Mouse (Mus musculus) limb, embryonic 12.5 days (tissue): ENCODE data around the gene Pou2f3. TPM values are rescaled to one million over a fixed set of nuclear protein-coding genes. Genes with fewer than 3 reads are reported as not detected.

Experiments
- ATAC-seq: fragments of 200-750 bp; cut with Nextera tagmentation; 2 replicates; pipeline ENCODE4 v1.8.0; 2017; ENCODE audit warnings: low read depth, moderate TSS enrichment; ENCODE audit not compliant: insufficient number of reproducible peaks, insufficient read depth, low FRiP score, low TSS enrichment
- H3K27ac ChIP-seq: fragments of 300-500 bp; sonication (generic); 2 replicates; pipeline ENCODE4 v1.5.1; 2016; ENCODE audit warnings: mild to moderate bottlenecking, moderate library complexity
- H3K27me3 ChIP-seq: fragments of 300-500 bp; sonication (generic); 2 replicates; pipeline ENCODE4 v1.6.1; 2016; ENCODE audit warnings: mild to moderate bottlenecking, moderate library complexity
- H3K36me3 ChIP-seq: fragments of 300-500 bp; sonication (generic); 2 replicates; pipeline ENCODE4 v1.6.1; 2016; ENCODE audit warnings: mild to moderate bottlenecking, moderate library complexity
- H3K4me1 ChIP-seq: fragments of 300-500 bp; sonication (generic); replicated peaks from 2 replicates; pipeline ENCODE4 v1.6.1; 2016
- H3K4me2 ChIP-seq: fragments of 300-500 bp; sonication (generic); 2 replicates; pipeline ENCODE4 v1.6.1; 2016; ENCODE audit warnings: mild to moderate bottlenecking, moderate library complexity
- H3K4me3 ChIP-seq: fragments of 300-500 bp; sonication (generic); replicated peaks from 2 replicates; pipeline ENCODE4 v1.5.1; 2016; ENCODE audit warnings: mild to moderate bottlenecking
- H3K9ac ChIP-seq: fragments of 300-500 bp; sonication (generic); replicated peaks from 2 replicates; pipeline ENCODE4 v1.6.1; 2016; ENCODE audit warnings: mild to moderate bottlenecking, moderate library complexity
- H3K9me3 ChIP-seq: fragments of 300-500 bp; sonication (generic); 2 replicates; pipeline ENCODE4 v1.6.1; 2016; ENCODE audit warnings: mild to moderate bottlenecking, moderate library complexity
- WGBS: fragments of 180-500 bp; shearing (Covaris S2); methylation state at CpG from one replicate; pipeline ENCODE4 v1.1.7; 2016; 5-methylcytosine and 5-hydroxymethylcytosine counted together
- polyA plus RNA-seq: library from polyadenylated mRNA; unstranded; fragments of >200 nt; fragmentation: Nextera tagmentation; extraction: Ambion mirVana; gene quantifications from 2 replicates; pipeline ENCODE4 v1.2.1, GENCODE M21; 2016

Gene Pou2f3
- polyA plus RNA-seq, 1 experiment from 2014 or later, result not detected

- WGBS, result 88% methylated on average over 6 of the region's 6 CpGs
- ATAC-seq, result no peak
These were observed 54.2 kb downstream of the Pou2f3 start for GRCm38 (mm10) chr9:43155960-43156359.

DNA sequence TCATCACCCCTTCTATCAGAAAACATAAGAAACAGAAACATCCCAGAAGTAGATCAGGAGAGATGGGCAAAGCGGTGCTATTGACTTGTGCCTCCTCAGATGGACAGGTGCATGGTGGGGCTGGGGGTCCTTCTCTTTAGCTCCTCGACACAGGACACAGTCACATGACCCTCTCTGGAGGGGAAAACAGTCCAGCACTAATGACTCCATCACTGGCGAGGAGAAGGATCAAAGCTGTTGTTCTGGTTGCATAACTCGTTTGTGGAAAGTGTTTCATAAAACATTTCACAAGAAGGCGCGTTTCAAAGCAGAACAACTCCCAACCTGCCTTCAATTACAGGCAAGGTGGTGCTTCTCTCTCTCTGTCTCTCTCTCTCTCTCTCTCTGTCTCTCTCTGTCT is 58.4 kb downstream of the Pou2f3 start:
- H3K4me2 ChIP-seq, result no peak overlapping the region
- no peak for ATAC-seq
- H3K36me3 ChIP-seq, result no peaks in the 10 kb centered on the region
- 47% methylated on average over 6 of the region's 6 CpGs for WGBS
- no peaks in the 10 kb centered on the region for H3K4me1 ChIP-seq
- peaks cover 4% of the 10 kb centered on the region; the same call in 1 of the 2 replicates for H3K27me3 ChIP-seq
- H3K9me3 ChIP-seq, result no peaks in the 10 kb centered on the region
- no peak overlapping the region for H3K27ac ChIP-seq
- H3K4me3 ChIP-seq, result no peak overlapping the region
- no peak overlapping the region for H3K9ac ChIP-seq

More at GRCm38 (mm10) chr9:43155960-43156359, 54.2 kb downstream of the Pou2f3 start:
- no peaks in the 10 kb centered on the region for H3K4me1 ChIP-seq
- no peaks in the 10 kb centered on the region for H3K36me3 ChIP-seq
- H3K4me3 ChIP-seq, result no peak overlapping the region
- no peak overlapping the region for H3K27ac ChIP-seq
- no peak overlapping the region for H3K4me2 ChIP-seq
- H3K27me3 ChIP-seq, result peaks cover 4% of the 10 kb centered on the region; the same call in 1 of the 2 replicates
- no peaks in the 10 kb centered on the region for H3K9me3 ChIP-seq
- H3K9ac ChIP-seq, result no peak overlapping the region

DNA sequence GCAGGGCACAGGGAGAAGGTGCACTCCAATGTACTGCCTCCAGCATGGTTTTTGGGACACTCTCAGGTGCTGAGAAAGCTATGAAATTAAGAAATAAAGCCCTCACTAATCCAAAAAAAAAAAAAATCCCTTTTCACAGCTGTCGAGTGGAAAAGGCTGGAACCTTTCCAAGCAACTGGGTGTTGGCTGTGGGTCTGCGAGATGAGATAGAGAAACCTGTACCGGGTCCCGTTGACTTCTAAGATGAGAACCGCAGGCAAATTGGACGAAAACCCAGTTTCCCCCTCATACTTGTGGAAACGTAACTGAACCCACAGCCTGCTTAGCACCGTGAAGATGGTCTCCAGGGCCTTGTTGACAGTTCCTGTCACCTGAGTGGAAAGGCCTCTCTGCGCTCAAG is 59.2 kb downstream of the Pou2f3 start:
- Histone ChIP-seq H3K4me1 (no peaks in the 10 kb centered on the region), H3K36me3 (no peaks in the 10 kb centered on the region), H3K27ac (no peak overlapping the region), H3K27me3 (0 out of 2 replicates have a peak, but pooled peaks cover 4% of the 10 kb centered on the region), H3K4me3 (no peak overlapping the region), H3K9ac (no peak overlapping the region), H3K9me3 (no peaks in the 10 kb centered on the region), H3K4me2 (no peak overlapping the region)
- WGBS, result 81% methylated on average over 9 of the region's 9 CpGs
- ATAC-seq, result no peak

- Histone ChIP-seq H3K27ac (no peak overlapping the region), H3K9me3 (no peaks in the 10 kb centered on the region), H3K27me3 (0 out of 2 replicates have a peak, but pooled peaks cover 4% of the 10 kb centered on the region), H3K4me3 (no peak overlapping the region), H3K36me3 (no peaks in the 10 kb centered on the region), H3K9ac (no peak overlapping the region), H3K4me1 (no peaks in the 10 kb centered on the region), H3K4me2 (no peak overlapping the region)
- no peak for ATAC-seq
- 40% methylated on average over 10 of the region's 10 CpGs for WGBS
These were observed 60.1 kb downstream of the Pou2f3 start for GRCm38 (mm10) chr9:43150075-43150474.

GRCm38 (mm10) chr9:43149498-43149897 is 60.7 kb downstream of the Pou2f3 start:
- no peak overlapping the region for H3K4me3 ChIP-seq
- WGBS, result 81% methylated on average over 3 of the region's 3 CpGs
- no peak overlapping the region for H3K9ac ChIP-seq
- H3K4me1 ChIP-seq, result no peaks in the 10 kb centered on the region
- 0 out of 2 replicates have a peak, but pooled peaks cover 4% of the 10 kb centered on the region for H3K27me3 ChIP-seq
- no peak overlapping the region for H3K4me2 ChIP-seq
- no peak overlapping the region for H3K27ac ChIP-seq
- no peak for ATAC-seq
- H3K36me3 ChIP-seq, result no peaks in the 10 kb centered on the region
- H3K9me3 ChIP-seq, result no peaks in the 10 kb centered on the region

GRCm38 (mm10) chr9:43145196-43145595 is 65.0 kb downstream of the Pou2f3 start:
- no peaks in the 10 kb centered on the region for H3K36me3 ChIP-seq

GRCm38 (mm10) chr9:43144206-43144810 is 65.9 kb downstream of the Pou2f3 start:
- Histone ChIP-seq H3K9me3 (no peaks in the 10 kb centered on the region), H3K9ac (no peak overlapping the region), H3K36me3 (no peaks in the 10 kb centered on the region), H3K4me2 (no peak overlapping the region), H3K27me3 (no peaks in the 10 kb centered on the region), H3K4me3 (no peak overlapping the region), H3K4me1 (no peaks in the 10 kb centered on the region), H3K27ac (no peak overlapping the region)
- no peak for ATAC-seq
- 78% methylated on average over 12 of the region's 12 CpGs for WGBS

More at GRCm38 (mm10) chr9:43145196-43145595, 65.0 kb downstream of the Pou2f3 start:
- Histone ChIP-seq H3K9me3 (no peaks in the 10 kb centered on the region), H3K4me3 (no peak overlapping the region), H3K4me2 (no peak overlapping the region), H3K4me1 (no peaks in the 10 kb centered on the region), H3K27me3 (no peaks in the 10 kb centered on the region), H3K27ac (no peak overlapping the region), H3K9ac (no peak overlapping the region)
- no peak for ATAC-seq
- 82% methylated on average over 4 of the region's 4 CpGs for whole genome bisulfite sequencing

- no peak overlapping the region for H3K27ac ChIP-seq
- H3K4me2 ChIP-seq, result no peak overlapping the region
- no peaks in the 10 kb centered on the region; the same call in 1 of the 2 replicates for H3K27me3 ChIP-seq
- 7% methylated on average over 4 of the region's 4 CpGs for WGBS
- no peak for ATAC-seq
- no peaks in the 10 kb centered on the region for H3K36me3 ChIP-seq
- no peak overlapping the region for H3K4me3 ChIP-seq
- H3K9ac ChIP-seq, result no peak overlapping the region
- H3K9me3 ChIP-seq, result no peaks in the 10 kb centered on the region
- H3K4me1 ChIP-seq, result no peaks in the 10 kb centered on the region
These were observed 68.3 kb downstream of the Pou2f3 start for GRCm38 (mm10) chr9:43141839-43142238.

GRCm38 (mm10) chr9:43133525-43133924 is 76.6 kb downstream of the Pou2f3 start:
- Histone ChIP-seq H3K4me1 (peaks cover 14% of the 10 kb centered on the region; the same call in 1 of the 2 replicates), H3K27me3 (peaks cover 4% of the 10 kb centered on the region; the same call in 1 of the 2 replicates), H3K9ac (no peak overlapping the region), H3K4me3 (no peak overlapping the region), H3K36me3 (no peaks in the 10 kb centered on the region), H3K4me2 (no peak overlapping the region), H3K9me3 (no peaks in the 10 kb centered on the region), H3K27ac (no peak overlapping the region)
- ATAC-seq, result no peak
- WGBS, result 80% methylated on average over 3 of the region's 3 CpGs

DNA sequence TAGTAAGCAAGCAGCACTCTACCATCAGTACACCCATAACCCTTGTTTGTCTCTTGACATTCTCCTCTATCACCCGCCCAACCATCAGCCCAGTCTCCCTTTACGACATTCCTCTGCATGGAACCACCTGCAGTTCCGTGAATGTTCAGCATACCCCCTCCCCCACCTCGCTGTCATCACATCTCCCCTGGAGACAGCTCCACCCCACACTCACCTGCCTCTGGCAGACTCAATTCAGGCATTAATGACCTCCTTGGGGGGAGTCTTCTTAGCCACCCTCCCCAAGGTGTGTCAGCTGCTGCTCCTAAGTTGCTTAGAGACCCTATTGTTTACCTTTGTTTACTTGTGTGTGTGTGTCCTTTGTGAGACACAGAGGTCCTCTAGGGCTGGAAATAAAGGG is 77.8 kb downstream of the Pou2f3 start:
- H3K4me3 ChIP-seq, result no peak overlapping the region
- H3K36me3 ChIP-seq, result no peaks in the 10 kb centered on the region
- no peaks in the 10 kb centered on the region for H3K9me3 ChIP-seq
- no peak overlapping the region for H3K9ac ChIP-seq
- no peak overlapping the region for H3K27ac ChIP-seq
- WGBS, result 17% methylated on average over 4 of the region's 4 CpGs
- peaks cover 14% of the 10 kb centered on the region; the same call in 1 of the 2 replicates for H3K4me1 ChIP-seq
- no peak for ATAC-seq
- 0 out of 2 replicates have a peak, but pooled peaks cover 4% of the 10 kb centered on the region for H3K27me3 ChIP-seq
- H3K4me2 ChIP-seq, result no peak overlapping the region

- 0 out of 2 replicates have a peak, but pooled peaks cover 4% of the 10 kb centered on the region for H3K27me3 ChIP-seq
- no peak overlapping the region for H3K27ac ChIP-seq
- no peak overlapping the region for H3K4me2 ChIP-seq
- H3K4me3 ChIP-seq, result no peak overlapping the region
- H3K9ac ChIP-seq, result no peak overlapping the region
- no peaks in the 10 kb centered on the region for H3K9me3 ChIP-seq
- ATAC-seq, result no peak
- H3K4me1 ChIP-seq, result peaks cover 14% of the 10 kb centered on the region; the same call in 1 of the 2 replicates
- 80% methylated on average over 5 of the region's 5 CpGs for WGBS
- H3K36me3 ChIP-seq, result no peaks in the 10 kb centered on the region
These were observed 78.2 kb downstream of the Pou2f3 start for GRCm38 (mm10) chr9:43131940-43132339.

DNA sequence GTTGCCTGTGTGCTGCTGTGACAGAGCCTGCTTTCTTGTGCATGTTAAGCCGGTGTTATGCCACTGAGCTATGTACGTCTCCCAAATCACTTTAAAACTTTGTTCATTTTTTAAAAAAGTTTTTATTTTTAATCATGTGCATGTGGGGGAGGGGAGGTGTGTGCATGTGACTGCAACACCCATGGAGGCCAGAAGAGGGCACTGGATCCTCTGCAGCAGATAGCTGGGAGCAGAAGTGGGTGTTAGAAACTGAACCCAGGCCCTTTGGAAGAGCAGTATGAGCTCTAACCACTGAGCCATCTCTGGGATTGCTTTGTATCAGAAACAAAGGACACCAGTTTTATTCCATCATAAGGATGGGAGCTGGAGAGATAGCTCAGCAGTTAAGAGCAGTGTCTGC is 79.5 kb downstream of the Pou2f3 start:
- WGBS, result 90% methylated on average over 2 of the region's 2 CpGs
- Histone ChIP-seq H3K9me3 (no peaks in the 10 kb centered on the region), H3K27me3 (0 out of 2 replicates have a peak, but pooled peaks cover 4% of the 10 kb centered on the region), H3K4me2 (no peak overlapping the region), H3K36me3 (no peaks in the 10 kb centered on the region), H3K4me1 (peaks cover 14% of the 10 kb centered on the region; the same call in 1 of the 2 replicates), H3K9ac (no peak overlapping the region), H3K4me3 (no peak overlapping the region), H3K27ac (no peak overlapping the region)
- no peak for ATAC-seq
